Mouse (Mus musculus): ENCODE data around the gene 1700019N19Rik. TPM values are rescaled to one million over a fixed set of nuclear protein-coding genes. Genes with fewer than 3 reads are reported as not detected.

The 1700019N19Rik gene
- polyA plus RNA-seq, 1 experiment from 2014 or later = not detected

Other genes starting within 250 kb of the 1700019N19Rik start
- 0.12 and 0.19 TPM in 2 replicates for gene Pnlip, start 142.0 kb downstream of the 1700019N19Rik start, polyA plus RNA-seq (2015; fragmentation: Nextera tagmentation; extraction: Ambion mirVana)
- 0.25 TPM in 1 of 2 replicates, not detected in the other for gene Pnliprp1, start 65.6 kb downstream of the 1700019N19Rik start, polyA plus RNA-seq (2015; fragmentation: Nextera tagmentation; extraction: Ambion mirVana)
- gene Pnliprp2, start 34.7 kb downstream of the 1700019N19Rik start, polyA plus RNA-seq (2015; fragmentation: Nextera tagmentation; extraction: Ambion mirVana) = 0.12 and 0.23 TPM in 2 replicates
- 0.12 and 0.24 TPM in 2 replicates for gene Eno4, start 149.0 kb upstream of the 1700019N19Rik start, polyA plus RNA-seq (2015; fragmentation: Nextera tagmentation; extraction: Ambion mirVana)
- 0.72 and 0.99 TPM in 2 replicates for gene Hspa12a, start 149.2 kb upstream of the 1700019N19Rik start, polyA plus RNA-seq (2015; fragmentation: Nextera tagmentation; extraction: Ambion mirVana)

Measured in thymus, postnatal 0 days (tissue).